Mouse (Mus musculus) hindbrain, embryonic 16.5 days (tissue): ENCODE results near the gene Olfr545. TPM values are rescaled to one million over a fixed set of nuclear protein-coding genes. Genes with fewer than 3 reads are reported as not detected.

Experiments used
- ATAC-seq: fragments of 200-750 bp; cut with Nextera tagmentation; 2 replicates; pipeline ENCODE4 v1.8.0; 2017; ENCODE audit warnings: moderate TSS enrichment, moderate library complexity
- H3K27ac ChIP-seq: fragments of 300-500 bp; sonication (generic); 2 replicates; pipeline ENCODE4 v1.5.1; 2014; ENCODE audit warnings: low read depth, mild to moderate bottlenecking, control low read depth, low read length, moderate library complexity
- H3K27me3 ChIP-seq: fragments of 300-500 bp; sonication (generic); replicated peaks from 2 replicates; pipeline ENCODE4 v1.6.1; 2014; ENCODE audit warnings: low read length; ENCODE audit not compliant: control insufficient read depth, insufficient read depth
- H3K36me3 ChIP-seq: fragments of 300-500 bp; sonication (generic); 2 replicates; pipeline ENCODE4 v1.6.1; 2014; ENCODE audit warnings: mild to moderate bottlenecking, low read length, moderate library complexity, mixed read lengths; ENCODE audit not compliant: control insufficient read depth, insufficient read depth
- H3K4me1 ChIP-seq: fragments of 300-500 bp; sonication (generic); 2 replicates; pipeline ENCODE4 v1.6.1; 2014; ENCODE audit warnings: low read depth, low read length; ENCODE audit not compliant: control insufficient read depth, insufficient read depth
- H3K4me2 ChIP-seq: fragments of 300-500 bp; sonication (generic); 2 replicates; pipeline ENCODE4 v1.6.1; 2014; ENCODE audit warnings: mild to moderate bottlenecking, low read length, control low read depth, moderate library complexity
- H3K4me3 ChIP-seq: fragments of 300-500 bp; sonication (generic); 2 replicates; pipeline ENCODE4 v1.5.1; 2014; ENCODE audit warnings: mild to moderate bottlenecking, low read length, control low read depth, moderate library complexity
- H3K9ac ChIP-seq: fragments of 300-500 bp; sonication (generic); 2 replicates; pipeline ENCODE4 v1.6.1; 2014; ENCODE audit warnings: low read depth, mild to moderate bottlenecking, control low read depth, low read length, moderate library complexity
- H3K9me3 ChIP-seq: fragments of 300-500 bp; sonication (generic); 2 replicates; pipeline ENCODE4 v1.6.1; 2014; ENCODE audit warnings: mild to moderate bottlenecking, low read length, moderate library complexity; ENCODE audit not compliant: control insufficient read depth
- WGBS: fragments of 180-500 bp; shearing (Covaris S2); extraction: QIAGEN DNeasy Blood & Tissue Kit; methylation state at CpG from one replicate; pipeline ENCODE4 v1.1.7; 2014; 5-methylcytosine and 5-hydroxymethylcytosine counted together
- polyA plus RNA-seq: library from polyadenylated mRNA; unstranded; fragments of >200 nt; fragmentation: Nextera tagmentation; extraction: Ambion mirVana; gene quantifications from 2 replicates; pipeline ENCODE4 v1.2.1, GENCODE M21; 2015

Olfr545 gene
- 0.24 and 0.45 TPM in 2 replicates for polyA plus RNA-seq

DNA sequence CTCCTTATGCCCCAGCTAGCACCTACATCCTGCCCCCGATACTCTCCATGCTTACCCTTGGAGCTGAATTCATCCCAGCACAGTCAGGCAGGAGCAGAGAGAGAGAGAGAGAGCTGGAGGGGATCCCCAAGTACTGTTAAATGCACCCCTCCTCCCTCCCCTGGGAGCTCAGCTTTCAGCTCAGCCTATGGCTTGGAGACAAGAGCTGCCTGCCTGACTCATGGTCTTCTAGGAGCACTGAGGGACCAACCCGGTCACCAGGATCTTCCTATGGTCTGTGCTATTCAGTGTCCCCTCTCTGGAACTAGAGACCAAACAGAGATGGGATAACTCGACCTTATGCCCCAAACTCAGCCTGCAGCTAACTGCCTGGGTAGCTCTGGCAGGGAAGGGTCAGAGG, at the start of gene Olfr545:
TSS of gene Olfr545 (minus strand) at position 101 of the 400 bp plus-strand sequence.
- no peak within 1 kb of the TSS for H3K4me3 ChIP-seq
- H3K9me3 ChIP-seq, result no peaks in the 10 kb centered on the region
- H3K4me1 ChIP-seq, result no peaks in the 10 kb centered on the region
- no peak within 1 kb of the TSS for H3K9ac ChIP-seq
- WGBS, result 76% methylated on average over 3 of the region's 3 CpGs
- H3K4me2 ChIP-seq, result no peak within 1 kb of the TSS
- no peak for ATAC-seq
- H3K27me3 ChIP-seq, result no peaks in the 10 kb centered on the region
- no peak within 1 kb of the TSS for H3K27ac ChIP-seq
- no peaks in the 10 kb centered on the region for H3K36me3 ChIP-seq

DNA sequence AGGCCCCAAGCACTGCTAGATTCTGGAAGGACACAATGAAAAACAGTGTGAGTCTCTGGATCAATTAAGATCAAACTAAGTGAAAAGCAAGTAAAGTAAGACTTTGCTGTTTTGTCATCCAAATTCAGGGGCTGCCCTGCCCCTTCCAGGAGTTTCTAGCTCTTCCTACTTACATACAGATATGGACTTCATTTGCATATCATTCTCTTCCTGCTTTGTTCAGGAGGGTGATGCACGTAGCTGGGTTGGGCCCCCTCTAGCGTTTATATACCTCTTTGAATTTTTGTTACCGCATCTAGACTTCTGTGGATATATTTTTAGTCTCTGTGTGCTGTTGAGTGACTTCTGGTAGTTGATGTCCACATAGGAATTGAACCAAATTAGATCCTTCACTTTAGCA, 41.9 kb upstream of the Olfr545 start:
- Histone ChIP-seq H3K9me3 (no peaks in the 10 kb centered on the region), H3K4me2 (no peak overlapping the region), H3K27me3 (no peaks in the 10 kb centered on the region), H3K4me1 (no peaks in the 10 kb centered on the region), H3K36me3 (no peaks in the 10 kb centered on the region), H3K9ac (no peak overlapping the region), H3K4me3 (no peak overlapping the region), H3K27ac (no peak overlapping the region)
- no peak for ATAC-seq
- WGBS, result 59% methylated on average over 3 of the region's 3 CpGs

DNA sequence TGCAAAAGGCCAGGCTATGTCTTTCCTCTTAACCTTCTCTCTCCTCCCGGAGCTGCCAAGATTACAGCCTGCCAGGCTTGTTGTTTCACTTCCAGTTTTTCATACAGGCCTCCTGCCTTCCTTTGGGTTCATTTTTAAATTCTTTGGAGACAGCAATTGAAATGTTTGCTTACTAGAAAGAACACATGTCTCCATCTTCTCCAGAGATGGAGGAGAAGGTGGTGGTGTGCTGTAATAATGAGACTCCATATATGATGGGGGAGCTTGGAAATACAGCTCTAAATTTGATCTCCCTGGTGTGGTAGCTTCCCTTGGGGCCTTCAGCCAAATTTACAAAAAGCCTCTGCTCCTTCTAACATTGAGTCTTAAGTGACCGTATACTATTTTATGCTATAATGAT, 41.2 kb upstream of the Olfr545 start, which contains the start of gene Olfr548-ps1:
TSS of gene Olfr548-ps1 (plus strand) at position 301 of the 400 bp plus-strand sequence.
- no peak for ATAC-seq
- 87% methylated on average over 2 of the region's 2 CpGs for WGBS

GRCm38 (mm10) chr7:102534449-102534848, 35.1 kb upstream of the Olfr545 start, which contains the start of gene Olfr547:
Gene Olfr547 (plus strand): TSS chr7:102534749.
- Histone ChIP-seq H3K4me2 (no peak within 1 kb of the TSS), H3K9me3 (no peaks in the 10 kb centered on the region), H3K27me3 (no peaks in the 10 kb centered on the region), H3K36me3 (no peaks in the 10 kb centered on the region), H3K27ac (no peak within 1 kb of the TSS), H3K4me1 (no peaks in the 10 kb centered on the region), H3K9ac (no peak within 1 kb of the TSS), H3K4me3 (no peak within 1 kb of the TSS)
- WGBS, result 80% methylated on average over 1 of the region's 1 CpGs
- ATAC-seq, result no peak

More for the DNA sequence above, 41.2 kb upstream of the Olfr545 start, which contains the start of gene Olfr548-ps1:
- Histone ChIP-seq H3K4me3 (no peak within 1 kb of the TSS), H3K4me2 (no peak within 1 kb of the TSS), H3K36me3 (no peaks in the 10 kb centered on the region), H3K9ac (no peak within 1 kb of the TSS), H3K27ac (no peak within 1 kb of the TSS), H3K4me1 (no peaks in the 10 kb centered on the region), H3K27me3 (no peaks in the 10 kb centered on the region), H3K9me3 (no peaks in the 10 kb centered on the region)

DNA sequence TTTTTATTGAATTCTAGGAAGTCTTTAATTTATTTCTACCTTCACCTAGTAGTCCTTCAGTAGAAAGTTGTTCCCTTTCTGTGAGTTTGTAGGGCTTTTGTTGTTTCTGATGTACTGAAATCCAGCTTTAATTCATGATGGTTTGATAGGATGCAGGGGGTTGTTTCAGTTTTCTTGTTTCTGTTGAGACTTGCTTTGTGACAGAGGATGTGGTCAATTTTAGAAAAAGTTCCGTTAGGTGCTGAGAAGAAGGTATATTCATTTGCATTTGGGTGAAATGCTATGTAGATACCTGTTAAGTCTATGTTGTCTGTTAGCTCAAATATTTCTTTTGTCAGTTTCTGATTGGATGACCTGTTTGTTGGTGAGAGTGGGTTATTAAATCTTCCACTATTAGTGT, 29.7 kb upstream of the Olfr545 start:
- H3K36me3 ChIP-seq, result no peaks in the 10 kb centered on the region
- no peak overlapping the region for H3K9ac ChIP-seq
- no peak overlapping the region for H3K4me3 ChIP-seq
- 88% methylated on average over 1 of the region's 1 CpGs for WGBS
- no peaks in the 10 kb centered on the region for H3K9me3 ChIP-seq
- no peak overlapping the region for H3K4me2 ChIP-seq
- no peaks in the 10 kb centered on the region for H3K27me3 ChIP-seq
- H3K27ac ChIP-seq, result no peak overlapping the region
- no peaks in the 10 kb centered on the region for H3K4me1 ChIP-seq
- ATAC-seq, result no peak

- peak; percentile 12; the same call in 1 of the 2 replicates for ATAC-seq
- H3K4me2 ChIP-seq, result no peak overlapping the region
- H3K36me3 ChIP-seq, result no peaks in the 10 kb centered on the region
- WGBS, result 58% methylated on average over 2 of the region's 2 CpGs
- no peaks in the 10 kb centered on the region for H3K9me3 ChIP-seq
- 0 out of 2 replicates have a peak, but pooled peaks cover 3% of the 10 kb centered on the region for H3K27me3 ChIP-seq
- no peak overlapping the region for H3K9ac ChIP-seq
- peaks cover 9% of the 10 kb centered on the region for H3K4me1 ChIP-seq
- no peak overlapping the region for H3K4me3 ChIP-seq
- no peak overlapping the region for H3K27ac ChIP-seq
Observed at GRCm38 (mm10) chr7:102517051-102517335, 17.6 kb upstream of the Olfr545 start.

DNA sequence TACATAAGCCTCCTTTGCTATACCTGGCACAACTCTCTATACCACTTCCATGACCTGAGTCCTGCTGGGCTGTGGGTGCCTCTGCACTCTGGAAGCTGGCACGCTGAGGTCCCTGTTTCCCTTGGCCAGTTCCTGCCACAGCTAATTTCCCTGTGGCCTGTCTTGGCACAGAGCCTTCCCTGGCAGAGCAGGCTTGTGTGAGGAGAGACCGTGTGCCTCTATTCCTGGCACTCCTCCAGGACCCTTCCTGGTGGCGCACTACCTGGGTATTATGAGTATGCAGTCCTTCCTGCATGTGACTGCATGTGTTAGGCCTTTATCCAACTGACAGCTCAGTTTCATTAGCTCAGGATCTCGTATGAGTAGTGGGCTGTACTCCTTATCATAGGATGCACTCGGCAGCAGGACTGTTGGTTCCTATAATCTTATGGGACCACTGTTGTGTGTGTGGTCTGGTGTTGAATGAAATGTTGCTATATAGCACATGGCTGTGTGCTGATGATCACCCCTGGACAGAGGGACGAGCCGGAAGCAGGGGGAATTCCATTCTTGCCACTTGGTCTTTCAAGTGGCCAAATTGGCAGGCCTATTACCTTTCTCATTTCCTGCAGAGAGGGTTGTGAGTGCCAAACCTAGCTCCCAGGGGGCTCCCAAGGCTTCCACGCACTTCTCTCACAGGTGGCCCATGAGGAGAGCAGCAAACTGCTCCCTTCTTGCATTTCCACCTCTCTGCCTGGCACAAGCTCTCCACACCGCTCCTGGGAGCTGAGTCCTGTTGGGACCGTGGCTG, 17.1 kb upstream of the Olfr545 start:
- Histone ChIP-seq H3K27ac (no peak overlapping the region), H3K36me3 (no peaks in the 10 kb centered on the region), H3K9me3 (no peaks in the 10 kb centered on the region), H3K4me3 (no peak overlapping the region), H3K4me1 (peaks cover 9% of the 10 kb centered on the region), H3K4me2 (no peak overlapping the region), H3K27me3 (0 out of 2 replicates have a peak, but pooled peaks cover 3% of the 10 kb centered on the region), H3K9ac (no peak overlapping the region)
- 54% methylated on average over 10 of the region's 10 CpGs for whole genome bisulfite sequencing
- no peak for ATAC-seq

DNA sequence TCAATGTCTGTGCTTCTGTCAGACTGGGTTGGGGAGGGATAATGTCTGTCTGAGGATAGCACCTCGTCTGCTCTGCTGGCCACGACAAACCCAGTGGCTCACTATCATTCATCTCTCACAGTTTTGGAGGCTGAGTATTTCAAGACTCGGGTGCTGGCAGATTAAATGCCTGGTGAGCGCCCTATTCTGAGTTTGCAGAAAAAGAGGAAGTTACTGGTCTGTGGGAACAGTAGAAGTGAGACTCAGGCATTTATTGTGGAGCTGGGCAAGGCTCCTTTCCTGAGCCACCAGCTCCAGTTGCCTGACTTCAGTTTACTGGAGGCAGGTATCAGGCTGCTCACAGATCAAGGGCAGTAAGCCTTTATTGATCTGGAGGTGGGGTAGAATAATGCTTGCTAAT, 14.8 kb upstream of the Olfr545 start:
- no peak overlapping the region for H3K4me3 ChIP-seq
- H3K4me1 ChIP-seq, result peaks cover 9% of the 10 kb centered on the region
- H3K9me3 ChIP-seq, result no peaks in the 10 kb centered on the region
- no peaks in the 10 kb centered on the region for H3K36me3 ChIP-seq
- H3K27me3 ChIP-seq, result 0 out of 2 replicates have a peak, but pooled peaks cover 3% of the 10 kb centered on the region
- no peak overlapping the region for H3K4me2 ChIP-seq
- WGBS, result 79% methylated on average over 4 of the region's 4 CpGs
- no peak overlapping the region for H3K27ac ChIP-seq
- no peak for ATAC-seq
- H3K9ac ChIP-seq, result no peak overlapping the region

DNA sequence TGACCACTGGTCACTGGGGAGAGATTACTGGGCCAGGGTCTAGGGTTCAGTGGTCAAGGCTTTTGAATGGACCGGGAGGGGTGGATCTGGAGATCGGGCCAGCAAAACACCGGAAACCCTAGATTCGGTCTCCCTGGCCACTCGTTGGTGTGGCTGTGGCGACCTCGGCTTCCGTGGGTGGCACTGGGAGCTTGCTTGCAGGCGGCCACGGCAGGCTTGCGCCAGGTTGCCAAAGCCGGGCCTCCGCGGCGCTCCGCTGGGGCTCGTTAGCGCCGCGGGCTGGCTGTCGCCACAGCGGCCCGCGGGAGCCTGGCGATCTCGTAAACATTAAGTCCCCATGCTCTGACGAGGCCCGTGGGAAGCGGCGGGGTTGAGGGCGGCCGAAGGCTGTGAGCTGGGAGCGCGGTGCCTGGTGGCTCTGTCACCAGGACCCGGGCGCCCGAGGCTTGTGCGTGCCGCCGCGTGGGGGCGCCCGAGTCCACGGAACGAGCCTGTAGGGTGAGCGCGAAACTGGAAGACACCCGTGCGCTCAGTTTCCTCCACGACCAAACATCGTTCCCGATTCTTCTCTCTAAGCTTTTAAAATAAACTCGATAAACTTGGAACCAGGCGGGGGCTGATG, 13.6 kb upstream of the Olfr545 start:
- Histone ChIP-seq H3K27ac (peak overlapping the region; percentile 46; the same call in 1 of the 2 replicates), H3K4me2 (peak overlapping the region; percentile 91), H3K36me3 (no peaks in the 10 kb centered on the region), H3K9ac (peak overlapping the region; percentile 86), H3K4me1 (peaks cover 9% of the 10 kb centered on the region), H3K4me3 (peak overlapping the region; percentile 49), H3K27me3 (0 out of 2 replicates have a peak, but pooled peaks cover 3% of the 10 kb centered on the region), H3K9me3 (no peaks in the 10 kb centered on the region)
- ATAC-seq, result peak; percentile 98
- WGBS, result under 1% methylated on average over 54 of the region's 54 CpGs
